Mouse (Mus musculus) small intestine, adult 2 months (tissue): ENCODE measurements at regions not wholly inside any gene's neighbourhood (a gene's known extent, or its start where the extent isn't known, plus 50 kb on each side); places are given as distances from the start of the nearest gene placed in this dataset.

Experiments
- CTCF ChIP-seq: fragments of 200-500 bp; IDR thresholded peaks from 2 replicates; pipeline ENCODE4 v1.5.1; 2012; ENCODE audit warnings: low read depth, mild to moderate bottlenecking, control low read depth, inconsistent platforms, low read length, moderate library complexity, mixed read lengths; ENCODE audit not compliant: insufficient replicate concordance, insufficient read length; ENCODE audit errors: extremely low read depth
- POLR2A ChIP-seq: fragments of 200-500 bp; IDR thresholded peaks from 2 replicates; pipeline ENCODE4 v1.6.1; 2012; ENCODE audit warnings: low read depth, mild to moderate bottlenecking, control low read depth, inconsistent platforms, low read length, moderate library complexity

DNA sequence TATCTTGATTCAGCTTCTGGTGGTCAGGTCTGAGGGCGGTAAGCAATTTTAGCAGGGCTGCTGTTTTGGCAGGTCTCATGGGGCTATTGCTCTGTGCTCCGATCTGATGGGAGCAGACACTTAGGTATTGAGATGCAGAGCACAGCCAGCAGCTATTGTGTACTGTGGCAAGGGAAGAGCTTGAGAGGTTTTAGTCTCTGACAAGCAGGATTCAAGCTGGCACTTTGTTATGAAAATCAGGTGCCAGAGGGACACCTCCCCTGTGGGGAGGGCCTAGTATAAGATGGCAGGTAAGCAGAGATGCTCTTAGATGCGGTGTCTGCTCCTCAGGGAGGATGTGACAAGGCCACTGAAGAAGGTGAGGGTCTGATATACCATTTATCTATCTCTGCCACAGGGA is 343.3 kb downstream of the Samd5 start:
- no peak for TF ChIP-seq CTCF
- TF ChIP-seq POLR2A: no peak
